Mouse (Mus musculus): Measurements from ENCODE around the gene Aldh3b1. TPM values are rescaled to one million over a fixed set of nuclear protein-coding genes. Genes with fewer than 3 reads are reported as not detected.

The Aldh3b1 gene
- total RNA-seq, 2 experiments from 2014 or later: 30.1 to 194 TPM

DNA sequence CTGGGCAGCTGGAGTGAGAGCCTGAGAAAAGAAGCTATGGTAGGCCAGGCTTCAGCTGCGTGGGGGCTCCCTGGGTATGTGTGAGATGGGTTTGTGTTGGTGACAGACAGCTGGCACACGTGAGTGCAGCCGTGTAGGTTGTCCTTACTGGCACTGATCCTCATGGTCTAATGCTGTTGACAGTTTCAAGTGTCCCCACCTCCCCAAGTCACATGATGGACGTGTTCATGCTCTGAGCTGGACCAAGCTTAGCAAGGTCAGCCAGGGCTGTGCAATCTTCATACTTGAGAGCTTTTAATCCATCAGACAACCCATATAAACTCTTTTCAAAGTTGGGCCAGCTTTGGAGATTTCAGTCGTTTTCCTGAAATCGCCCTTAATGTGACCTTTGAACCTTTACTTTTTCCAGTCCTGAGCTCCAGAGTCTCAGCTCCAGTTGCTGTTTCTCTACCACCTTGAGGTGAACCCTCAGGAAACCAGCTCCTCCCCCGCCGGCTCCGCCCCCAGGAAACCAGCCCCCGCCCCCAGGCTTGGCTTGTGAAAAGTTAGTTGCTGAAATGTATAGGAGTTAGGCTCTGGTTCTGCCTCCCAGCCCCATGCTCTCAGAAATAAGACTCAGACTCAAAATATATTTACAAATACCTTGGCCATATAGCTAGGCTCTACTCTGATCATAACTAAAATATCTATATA is 16.4 kb upstream of the Aldh3b1 start:
- peak; percentile 49 to 53 for DNase-seq

DNA sequence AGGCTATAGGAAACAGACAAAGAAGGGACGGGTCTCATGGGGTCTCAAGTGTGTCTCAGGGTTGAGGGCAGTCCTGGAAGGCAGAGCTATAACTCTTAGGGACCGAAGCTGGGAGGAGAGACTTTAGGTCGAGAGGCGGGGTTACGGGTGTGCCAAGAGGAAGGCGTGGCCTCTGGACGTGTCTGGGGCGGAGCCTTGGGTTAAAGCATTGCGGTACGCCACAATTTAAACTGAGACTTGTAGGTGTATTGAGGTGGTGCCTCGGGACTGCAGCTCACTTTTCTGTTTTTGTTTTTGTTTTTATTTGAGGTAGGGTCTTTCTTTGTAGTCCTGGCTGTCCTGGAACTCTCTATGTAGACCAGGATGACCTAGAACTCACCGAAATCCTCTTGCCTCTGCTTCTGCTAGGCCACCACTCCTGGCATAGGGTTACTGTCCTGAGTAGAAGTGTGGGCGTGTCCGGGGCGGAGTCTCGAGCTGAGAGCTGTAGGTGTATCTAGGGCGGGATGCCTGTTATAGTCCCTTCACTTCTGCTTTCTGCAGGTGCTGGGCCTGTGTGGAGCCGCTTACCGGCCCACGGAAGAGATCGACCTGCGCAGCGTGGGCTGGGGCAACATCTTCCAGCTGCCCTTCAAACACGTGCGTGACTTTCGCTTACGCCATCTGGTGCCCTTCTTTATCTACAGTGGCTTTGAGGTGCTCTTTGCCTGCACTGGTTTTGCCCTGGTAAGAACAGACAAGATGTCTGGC is 13.6 kb upstream of the Aldh3b1 start:
- peak; percentile 60 to 67 for DNase-seq

DNA sequence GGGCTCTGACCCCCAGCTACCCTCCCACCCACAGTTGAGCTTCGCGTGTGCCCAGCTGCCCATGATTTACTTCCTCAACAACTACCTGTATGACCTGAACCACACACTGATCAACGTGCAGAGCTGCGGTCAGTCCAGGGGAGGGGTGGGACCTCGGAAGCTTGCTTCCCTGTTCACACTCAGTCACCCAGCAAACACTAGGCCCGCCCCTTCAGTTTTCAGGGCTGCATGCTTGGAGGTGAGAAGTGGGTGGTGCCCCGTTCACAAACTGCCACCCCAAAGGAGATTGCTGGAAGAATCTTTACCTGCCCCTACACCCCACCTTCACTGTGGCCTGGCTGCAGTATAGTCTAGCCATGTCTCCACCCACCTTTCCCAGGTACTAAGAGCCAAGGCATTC is 12.7 kb upstream of the Aldh3b1 start:
- DNase-seq: no peak

DNA sequence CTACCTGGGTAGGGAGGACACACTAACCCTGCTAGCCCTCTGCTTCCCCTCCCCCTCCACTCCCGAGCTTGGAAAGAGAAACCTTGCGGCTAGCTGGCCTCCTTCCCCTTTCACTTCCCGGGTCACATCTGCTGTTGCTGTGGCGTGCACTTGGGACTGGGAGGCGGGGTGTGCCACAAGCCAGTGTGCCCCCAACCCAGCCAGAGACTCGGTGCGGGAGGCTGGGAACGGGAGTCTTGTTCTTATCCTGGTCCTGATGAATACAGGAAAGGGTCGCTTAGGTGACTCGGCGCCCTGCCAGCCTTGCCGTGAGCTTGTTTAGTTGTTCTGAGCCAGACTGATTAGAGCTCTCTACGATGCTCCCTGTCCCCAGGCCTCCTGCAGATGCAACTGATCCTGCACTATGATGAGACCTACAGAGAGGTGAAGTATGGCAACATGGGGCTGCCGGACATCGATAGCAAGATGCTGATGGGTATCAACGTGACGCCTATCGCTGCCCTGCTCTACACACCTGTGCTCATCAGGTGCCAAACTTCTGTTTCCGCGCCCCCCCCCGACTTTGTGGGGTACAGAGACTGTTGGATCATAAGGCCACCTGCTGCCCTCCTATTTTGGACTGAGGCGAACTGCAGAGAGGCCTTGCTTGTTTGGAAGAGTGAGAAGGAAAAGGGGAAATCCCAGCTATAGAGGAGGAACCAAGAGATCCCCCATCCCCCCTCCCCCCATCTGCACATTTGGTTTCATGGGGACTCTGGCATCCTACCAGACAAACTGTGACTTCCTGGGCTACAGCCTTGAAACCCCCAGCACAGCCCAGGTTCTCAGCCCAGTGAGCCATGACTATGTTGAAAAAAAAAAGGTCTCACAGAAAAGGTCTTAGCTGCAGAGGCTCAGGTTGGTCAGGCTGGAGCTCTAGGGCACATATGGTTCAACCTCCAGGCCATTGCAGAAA is 6.6 kb upstream of the Aldh3b1 start:
- DNase-seq: peak; percentile 75 to 84

DNA sequence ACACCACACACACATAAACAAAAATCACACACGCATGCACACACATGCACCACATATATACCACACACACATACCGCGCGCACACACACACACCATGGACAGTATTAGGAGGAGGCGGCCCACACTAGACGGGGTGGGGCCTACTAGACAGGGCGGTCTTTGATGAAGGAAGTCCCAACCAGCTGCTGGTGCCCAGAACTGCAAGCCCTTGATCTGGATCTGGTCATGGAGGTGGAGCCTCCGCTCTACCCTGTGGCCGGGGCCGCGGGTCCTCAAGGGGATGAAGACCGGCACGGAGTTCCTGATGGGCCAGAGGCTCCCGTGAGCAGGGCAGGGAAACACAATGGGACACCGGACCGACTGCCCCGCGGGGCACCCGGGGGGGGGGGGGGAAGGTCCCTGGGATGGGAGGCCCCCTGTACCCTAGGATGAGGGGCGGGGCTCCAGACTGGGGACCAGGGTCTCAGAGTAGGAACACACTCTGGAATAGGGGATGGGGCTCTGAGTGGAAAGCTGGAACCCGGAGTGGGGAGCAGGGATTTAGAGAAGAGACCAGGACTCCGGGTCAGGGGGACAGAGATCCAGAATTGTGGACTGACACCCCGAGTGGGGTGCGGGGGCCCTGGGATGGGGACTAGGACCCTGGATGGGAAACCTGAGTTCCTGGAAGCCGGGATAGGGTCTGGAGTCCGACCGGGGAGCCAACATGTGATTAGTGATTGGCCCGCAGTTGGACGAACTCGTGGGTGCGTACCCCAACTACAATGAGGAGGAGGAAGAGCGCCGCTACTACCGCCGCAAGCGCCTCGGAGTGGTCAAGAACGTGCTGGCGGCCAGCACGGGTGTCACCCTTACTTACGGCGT is 5.7 kb upstream of the Aldh3b1 start, which contains the start of gene Unc93b1:
Unc93b1 (plus strand) TSS at position 155 of the 864 bp plus-strand sequence.
- peak; percentile 88 for DNase-seq

DNA sequence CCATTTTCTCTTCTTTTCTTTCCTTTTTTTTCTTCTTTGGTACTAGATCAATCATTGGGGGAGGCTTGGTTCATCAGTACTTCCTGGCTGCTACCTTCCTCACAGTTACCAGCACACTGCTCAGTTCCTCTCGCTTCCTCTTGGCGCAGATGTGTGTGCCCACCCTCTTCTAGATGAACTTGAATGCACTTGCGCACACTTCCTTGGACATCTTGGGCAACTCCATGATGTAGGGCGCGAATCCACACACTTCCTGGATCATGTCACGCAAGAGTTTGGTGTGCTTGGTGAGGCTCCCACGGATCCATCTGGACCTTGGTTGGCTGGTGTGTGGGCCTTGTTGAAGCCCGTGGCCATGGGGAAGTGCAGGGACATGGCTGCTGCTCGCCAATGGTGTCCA is 2.1 kb upstream of the Aldh3b1 start:
- no peak for DNase-seq

DNA sequence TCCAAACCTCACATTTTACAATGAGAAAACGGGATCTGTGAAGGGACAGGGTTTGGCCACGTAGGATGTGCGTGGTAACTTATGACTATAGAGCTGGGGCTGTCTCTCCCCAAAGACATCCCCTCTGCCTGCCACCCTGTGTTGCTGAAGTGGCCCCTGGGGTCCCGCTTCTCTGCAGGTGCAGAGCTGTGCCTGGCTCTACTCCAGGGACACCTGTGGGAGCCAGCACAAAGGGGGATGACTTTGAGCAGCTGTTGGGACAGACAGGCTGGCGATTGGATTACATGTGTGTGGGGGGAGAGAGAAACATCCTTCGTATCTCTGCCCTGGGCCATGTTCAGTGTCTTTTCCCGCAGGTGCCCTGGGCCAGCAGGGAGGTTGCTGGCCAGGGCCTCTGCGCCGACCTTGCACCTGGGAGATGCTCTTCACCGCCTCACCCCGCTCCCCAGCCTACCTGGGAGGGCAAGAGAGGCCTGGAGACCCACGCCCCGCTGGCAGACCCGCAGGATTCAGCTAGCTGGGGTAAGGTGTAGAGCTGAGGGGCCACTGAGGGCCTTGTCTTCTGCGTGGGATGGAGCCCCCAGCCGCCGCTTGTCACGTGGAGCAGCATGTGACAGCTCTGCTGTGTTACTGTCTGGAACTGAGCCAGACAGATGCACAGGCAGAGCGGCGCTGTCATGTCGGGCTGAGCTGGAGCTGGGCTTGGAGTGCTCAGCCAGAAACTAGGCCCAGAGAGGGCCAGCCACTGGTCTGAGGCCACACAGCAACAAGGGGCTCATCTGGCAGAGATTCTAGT is 852 bp upstream of the Aldh3b1 start:
- DNase-seq: no peak

DNA sequence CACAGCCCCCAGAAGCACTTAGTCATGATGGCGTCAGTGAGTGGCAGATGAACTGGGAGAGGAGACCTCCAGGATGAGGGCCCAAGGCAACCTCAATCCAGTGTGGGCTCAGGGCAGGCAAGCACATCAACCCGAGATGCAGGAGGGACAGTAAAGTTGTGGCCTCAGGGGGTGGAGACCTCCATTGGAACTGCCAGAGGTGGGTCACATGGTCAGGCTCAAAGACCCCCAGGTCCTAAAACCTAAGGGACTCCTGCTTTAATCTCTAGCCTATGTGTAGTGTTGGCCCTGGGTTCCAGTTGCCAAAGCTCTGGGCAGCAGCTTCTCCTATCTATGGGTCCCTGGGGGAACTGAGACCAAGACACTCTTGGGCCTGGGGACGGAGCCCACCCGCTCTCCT is 829 bp downstream of the Aldh3b1 start:
- DNase-seq: no peak

DNA sequence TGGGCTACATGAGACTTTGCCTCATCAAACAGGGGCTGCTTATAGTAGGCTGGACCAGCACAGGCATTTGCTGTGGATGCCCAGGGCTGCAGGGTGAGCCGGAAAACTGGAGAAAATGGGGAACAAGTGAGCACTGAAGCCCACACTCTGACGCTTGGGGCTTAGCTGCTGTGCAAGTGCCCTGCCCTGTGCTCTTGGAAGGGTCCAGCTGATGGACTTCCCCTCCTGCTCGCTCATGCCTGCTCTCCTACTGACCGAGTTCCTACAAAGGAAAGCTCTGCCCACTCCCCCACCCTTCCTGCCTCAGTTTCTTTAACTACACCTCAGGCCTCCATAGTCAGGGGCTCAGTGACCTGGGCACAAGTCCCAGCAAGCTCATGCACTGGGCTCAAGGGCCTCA is 1.6 kb downstream of the Aldh3b1 start:
- DNase-seq: no peak

DNA sequence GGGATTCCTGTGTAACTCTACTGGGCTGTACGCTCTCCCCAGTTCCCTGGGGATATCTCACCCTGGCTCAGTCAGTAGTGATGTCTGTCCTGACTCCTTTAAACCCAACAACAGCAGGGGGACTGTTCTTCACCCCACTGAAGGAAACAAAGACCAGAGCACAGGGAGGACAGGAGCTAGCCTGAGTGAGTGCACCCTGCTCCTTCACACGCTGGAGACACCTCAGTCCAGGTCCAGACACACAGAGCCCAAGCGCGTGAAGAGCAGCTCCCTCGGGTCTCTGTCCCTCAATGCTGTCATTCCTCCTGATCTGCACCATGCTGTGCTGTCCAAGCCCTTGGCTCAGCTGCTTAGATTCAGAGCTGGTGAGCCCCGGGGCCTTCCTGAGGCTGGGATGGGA is 2.9 kb downstream of the Aldh3b1 start:
- DNase-seq: no peak

DNA sequence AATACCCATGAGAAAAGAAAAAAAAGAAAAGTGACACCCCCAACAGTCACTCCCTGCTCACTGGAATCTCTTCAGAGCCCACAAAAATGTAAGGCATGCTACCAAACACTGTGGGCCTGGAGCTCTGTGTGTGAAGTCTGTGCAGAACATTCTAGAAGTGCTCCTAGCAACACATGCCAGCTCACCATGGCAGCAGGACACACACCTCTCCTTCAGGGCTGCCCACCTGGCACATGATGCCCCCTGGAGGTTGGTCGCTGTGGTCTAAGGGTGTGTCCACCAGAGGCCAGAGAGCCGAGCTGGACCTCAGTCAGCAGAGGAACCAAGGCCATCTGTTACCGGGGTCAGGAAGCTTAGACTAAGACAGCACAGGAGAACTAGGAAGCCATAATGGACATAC is 3.3 kb downstream of the Aldh3b1 start:
- DNase-seq: no peak

DNA sequence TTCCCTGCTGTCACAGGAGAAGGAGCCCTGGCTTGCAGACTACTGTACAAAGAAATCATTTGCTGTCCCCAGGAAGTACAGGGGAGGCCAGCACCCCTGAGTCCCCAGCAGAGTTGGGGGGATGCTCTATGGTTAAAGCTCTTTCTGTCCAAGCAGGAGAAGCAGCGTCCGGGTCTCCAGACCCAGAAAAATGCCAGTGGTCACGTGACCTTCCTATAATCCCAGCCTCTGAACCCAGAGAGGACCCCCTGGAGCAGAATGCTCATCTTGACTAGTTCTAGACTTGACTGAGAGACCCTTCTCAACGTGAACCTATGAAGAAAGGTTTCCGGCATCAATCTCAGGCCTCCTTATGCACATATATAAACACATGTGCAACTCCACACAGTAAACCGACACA is 3.7 kb downstream of the Aldh3b1 start:
- DNase-seq: no peak

DNA sequence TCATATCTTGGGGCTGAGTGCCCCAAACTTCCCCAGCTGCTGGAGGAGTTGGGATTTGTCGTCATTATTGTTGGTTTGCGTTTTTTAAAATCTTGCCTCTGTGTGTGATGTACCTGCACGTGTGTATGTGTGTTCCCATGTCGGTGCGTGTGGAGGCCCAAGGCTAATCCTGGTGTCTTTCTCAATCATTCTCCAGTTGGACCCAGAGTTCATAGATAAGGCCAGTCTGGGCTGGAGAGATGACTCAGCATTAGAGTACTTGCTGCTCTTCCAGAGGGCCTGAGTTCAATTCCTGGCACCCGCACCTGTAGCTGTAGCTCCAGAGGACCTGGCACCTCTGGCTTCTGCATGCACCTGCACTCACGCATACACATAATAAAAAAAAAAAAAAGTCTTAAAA is 4.7 kb downstream of the Aldh3b1 start:
- no peak for DNase-seq

DNA sequence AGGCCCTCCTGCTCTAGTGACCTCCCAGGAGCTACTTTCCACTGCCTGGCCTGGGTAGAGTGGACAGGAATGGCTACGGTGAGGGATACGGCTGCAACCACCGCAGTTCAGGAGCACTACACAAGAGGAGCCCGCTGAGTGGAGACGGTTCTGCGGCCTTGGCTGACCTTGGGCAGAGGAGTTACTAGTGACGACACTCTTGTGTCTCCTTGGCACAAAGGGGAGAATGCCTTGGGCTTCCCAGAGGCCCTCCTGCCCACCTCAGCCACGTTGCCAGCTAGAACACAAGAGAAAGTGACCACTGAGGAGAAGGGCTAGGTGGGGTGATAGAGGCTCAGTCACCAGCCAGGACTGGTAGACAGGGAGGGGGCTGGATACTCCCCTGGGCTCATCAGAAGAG is 5.4 kb downstream of the Aldh3b1 start:
- DNase-seq: peak; percentile 73 to 75

DNA sequence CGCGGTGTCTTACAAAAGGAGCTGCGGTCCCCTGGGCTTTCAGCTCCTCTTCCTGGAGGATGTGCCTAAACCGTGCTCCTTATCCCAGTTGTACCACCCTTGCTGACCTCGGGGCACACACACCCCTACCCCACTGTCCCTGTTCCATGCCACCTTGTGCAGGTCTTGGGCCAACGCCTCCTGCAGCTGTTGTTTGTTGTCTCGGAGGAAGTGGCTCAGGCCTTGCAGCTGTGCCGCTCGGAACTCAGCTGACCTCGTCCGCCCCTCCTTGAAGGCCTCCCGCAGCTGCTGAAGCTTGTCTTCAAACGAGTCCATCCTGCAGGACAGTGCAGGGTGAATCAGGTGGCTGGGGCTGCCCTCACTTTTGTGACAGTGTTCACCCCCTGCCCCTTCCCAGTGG is 6.0 kb downstream of the Aldh3b1 start:
- no peak for DNase-seq

DNA sequence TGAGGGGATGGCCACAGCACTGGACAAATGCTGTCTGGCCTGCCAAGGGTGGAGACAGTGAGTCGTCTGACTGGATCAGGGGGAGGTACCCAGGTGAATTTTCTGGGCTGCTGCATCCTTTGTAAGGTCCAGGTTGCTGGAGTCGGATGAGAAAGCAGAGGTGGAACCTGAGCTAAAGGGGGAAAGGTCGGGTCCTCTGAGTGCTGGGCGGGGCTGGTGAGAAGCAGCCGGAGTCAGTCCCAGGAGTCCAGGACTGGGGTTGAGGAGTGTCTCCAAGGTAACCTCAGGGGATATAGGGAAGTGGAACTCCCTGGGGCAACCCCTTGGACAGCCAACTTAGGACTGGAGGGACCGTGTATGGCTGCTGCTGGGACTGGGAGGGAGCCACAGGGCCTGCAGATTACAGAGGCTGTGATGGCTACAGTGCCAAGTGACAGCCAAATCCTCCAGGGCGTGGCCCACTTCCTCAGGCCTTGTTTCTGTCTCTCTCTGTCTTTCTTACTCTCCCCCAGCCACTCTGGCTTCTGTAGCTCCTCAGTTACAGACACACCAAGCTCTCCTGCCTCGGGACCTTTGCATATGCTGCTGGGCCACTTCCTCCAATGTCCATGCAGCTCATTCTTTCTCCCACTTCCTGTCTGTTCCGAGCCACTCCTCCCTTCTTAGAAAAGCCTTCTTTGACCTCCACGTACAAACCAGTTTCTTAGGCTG is 6.8 kb downstream of the Aldh3b1 start:
- DNase-seq: no peak

DNA sequence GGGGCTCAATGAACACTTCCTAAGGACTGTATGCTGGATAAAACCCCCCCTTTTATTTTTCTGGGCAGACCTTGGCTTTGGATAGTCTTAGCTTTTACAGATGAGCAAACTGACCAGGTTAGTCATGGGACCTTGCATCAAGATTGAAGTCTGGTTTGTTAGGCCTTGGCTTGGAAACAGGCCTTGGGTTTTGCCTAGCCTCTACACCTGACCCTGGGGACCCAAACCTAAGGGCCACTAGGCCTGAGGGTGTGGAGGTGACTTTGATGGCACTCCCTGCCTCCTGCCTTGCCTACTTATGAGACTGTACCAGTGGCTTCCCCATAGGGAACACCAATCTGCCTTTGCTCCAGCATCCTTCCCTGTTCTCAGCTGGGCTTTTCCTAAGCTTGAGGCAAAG is 9.7 kb downstream of the Aldh3b1 start:
- peak in 1 of 2 experiments; percentile 50 for DNase-seq

DNA sequence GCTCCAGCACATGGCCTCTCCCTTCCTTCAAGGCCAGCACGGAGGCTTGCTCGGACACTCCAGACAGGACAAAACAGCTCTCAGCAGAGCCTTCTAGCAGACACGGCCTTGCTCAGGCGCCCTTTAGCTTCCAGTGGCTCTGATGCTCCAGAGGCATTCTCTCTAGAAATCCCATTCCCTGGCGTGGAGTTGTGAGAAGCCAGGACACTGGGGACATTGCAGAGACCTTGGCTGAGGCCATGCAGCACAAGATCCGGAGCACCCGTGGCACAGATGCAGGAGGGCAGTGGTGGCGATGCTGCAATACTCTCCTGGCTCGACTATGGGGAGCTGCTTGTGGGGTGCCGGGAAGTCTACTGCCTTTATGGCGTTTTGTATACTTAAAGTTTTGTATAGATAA is 12.9 kb downstream of the Aldh3b1 start:
- DNase-seq: peak in 1 of 2 experiments; percentile 51

DNA sequence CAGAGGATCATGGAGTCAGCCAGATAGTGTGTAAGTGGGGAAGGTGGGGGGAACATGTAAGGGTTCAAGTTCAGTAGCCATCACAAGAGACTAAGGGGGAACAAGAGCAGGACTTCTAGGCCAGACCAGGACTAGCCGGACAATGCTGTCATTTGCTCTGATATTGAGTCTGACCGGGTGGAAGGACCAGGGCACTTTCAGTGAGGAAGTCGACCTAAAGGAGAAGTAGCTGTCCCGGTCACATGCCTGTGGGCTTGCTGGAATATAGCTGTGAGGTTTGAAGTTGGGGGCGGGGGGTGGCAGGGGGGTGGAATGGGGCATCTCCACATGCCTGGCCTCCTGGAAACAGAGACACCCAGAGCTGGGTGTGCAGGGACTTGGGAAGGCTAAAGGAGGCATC is 15.1 kb downstream of the Aldh3b1 start:
- no peak for DNase-seq

DNA sequence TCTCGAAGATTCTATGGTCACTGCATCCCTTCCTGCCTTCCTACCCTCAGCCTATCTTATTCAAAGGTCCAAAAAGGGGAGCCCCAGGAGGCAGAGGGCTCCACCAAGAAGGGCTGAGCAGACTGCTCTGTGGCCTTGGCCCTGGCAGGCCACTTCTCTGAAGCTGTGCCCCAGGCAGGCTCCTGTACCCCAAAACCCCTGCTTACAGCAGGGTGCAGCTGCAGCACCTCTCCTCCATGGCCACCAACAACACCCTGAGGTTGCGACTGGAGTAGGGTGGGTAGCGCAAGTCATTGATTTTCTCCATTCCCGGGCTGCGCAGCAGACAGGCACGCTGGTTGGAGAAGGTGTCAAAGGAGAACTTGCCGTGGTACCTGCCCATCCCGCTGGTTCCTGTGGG is 15.9 kb downstream of the Aldh3b1 start:
- DNase-seq: no peak
